Mouse (Mus musculus): ENCODE data around the gene Tspan9. TPM values are rescaled to one million over a fixed set of nuclear protein-coding genes. Genes with fewer than 3 reads are reported as not detected.

Tspan9 gene
- polyA plus RNA-seq, 1 experiment, result 312 TPM

- whole genome bisulfite sequencing, result 14% methylated on average over 10 of the region's 10 CpGs
- peaks cover 60% of the 10 kb centered on the region for H3K4me1 ChIP-seq (ENCODE audit: control insufficient read depth, insufficient read depth, low read length)
- peak; percentile 78 for DNase-seq
- TF ChIP-seq CTCF (IDR thresholded peaks at IDR 0.05; ENCODE audit: insufficient read depth, low read length) (no peak), POLR2A (IDR thresholded peaks at IDR 0.05; ENCODE audit: borderline replicate concordance, extremely low read depth, low read depth, low read length) (peak; percentile 72; the same call in 1 of the 2 replicates)
- H3K4me3 ChIP-seq (replicated peaks; ENCODE audit: extremely low read depth, low read depth, low read length), result peak overlapping the region; percentile 70
Observed at GRCm38 (mm10) chr6:128124222-128124971, 19.0 kb downstream of the Tspan9 start.

GRCm38 (mm10) chr6:128122127-128122526, 21.3 kb downstream of the Tspan9 start:
- H3K4me3 ChIP-seq (replicated peaks; ENCODE audit: extremely low read depth, low read depth, low read length), result peak overlapping the region; percentile 3
- peaks cover 51% of the 10 kb centered on the region for H3K4me1 ChIP-seq (ENCODE audit: control insufficient read depth, insufficient read depth, low read length)
- 24% methylated on average over 5 of the region's 5 CpGs for WGBS
- no peak for DNase-seq
- TF ChIP-seq POLR2A (IDR thresholded peaks at IDR 0.05; ENCODE audit: borderline replicate concordance, extremely low read depth, low read depth, low read length) (no peak), CTCF (IDR thresholded peaks at IDR 0.05; ENCODE audit: insufficient read depth, low read length) (no peak)

- no peak overlapping the region for H3K4me3 ChIP-seq (replicated peaks; ENCODE audit: extremely low read depth, low read depth, low read length)
- DNase-seq, result peak; percentile 67
- 46% methylated on average over 5 of the region's 5 CpGs for WGBS
- TF ChIP-seq POLR2A (IDR thresholded peaks at IDR 0.05; ENCODE audit: borderline replicate concordance, extremely low read depth, low read depth, low read length), result no peak
- TF ChIP-seq CTCF (IDR thresholded peaks at IDR 0.05; ENCODE audit: insufficient read depth, low read length), result no peak
- H3K4me1 ChIP-seq (ENCODE audit: control insufficient read depth, insufficient read depth, low read length), result peaks cover 52% of the 10 kb centered on the region
Observed at GRCm38 (mm10) chr6:128121691-128122090, 21.7 kb downstream of the Tspan9 start.

GRCm38 (mm10) chr6:128120806-128121205, 22.6 kb downstream of the Tspan9 start:
- WGBS, result 82% methylated on average over 12 of the region's 12 CpGs
- DNase-seq, result no peak
- Histone ChIP-seq H3K4me3 (replicated peaks; ENCODE audit: extremely low read depth, low read depth, low read length) (no peak overlapping the region), H3K4me1 (ENCODE audit: control insufficient read depth, insufficient read depth, low read length) (peaks cover 57% of the 10 kb centered on the region)
- TF ChIP-seq CTCF (IDR thresholded peaks at IDR 0.05; ENCODE audit: insufficient read depth, low read length), result no peak
- TF ChIP-seq POLR2A (IDR thresholded peaks at IDR 0.05; ENCODE audit: borderline replicate concordance, extremely low read depth, low read depth, low read length), result no peak

- no peak for DNase-seq
- 90% methylated on average over 7 of the region's 7 CpGs for WGBS
- peaks cover 52% of the 10 kb centered on the region for H3K4me1 ChIP-seq (ENCODE audit: control insufficient read depth, insufficient read depth, low read length)
- no peak for TF ChIP-seq CTCF (IDR thresholded peaks at IDR 0.05; ENCODE audit: insufficient read depth, low read length)
- no peak for TF ChIP-seq POLR2A (IDR thresholded peaks at IDR 0.05; ENCODE audit: borderline replicate concordance, extremely low read depth, low read depth, low read length)
- no peak overlapping the region for H3K4me3 ChIP-seq (replicated peaks; ENCODE audit: extremely low read depth, low read depth, low read length)
Observed at GRCm38 (mm10) chr6:128118670-128119230, 24.6 kb downstream of the Tspan9 start.

- Histone ChIP-seq H3K4me1 (ENCODE audit: control insufficient read depth, insufficient read depth, low read length) (peaks cover 41% of the 10 kb centered on the region), H3K4me3 (replicated peaks; ENCODE audit: extremely low read depth, low read depth, low read length) (no peak overlapping the region)
- DNase-seq, result no peak
- no peak for TF ChIP-seq CTCF (IDR thresholded peaks at IDR 0.05; ENCODE audit: insufficient read depth, low read length)
- no peak for TF ChIP-seq POLR2A (IDR thresholded peaks at IDR 0.05; ENCODE audit: borderline replicate concordance, extremely low read depth, low read depth, low read length)
- WGBS, result 66% methylated on average over 10 of the region's 10 CpGs
Observed at GRCm38 (mm10) chr6:128116836-128117542, 26.4 kb downstream of the Tspan9 start.

- no peak overlapping the region for H3K4me3 ChIP-seq (replicated peaks; ENCODE audit: extremely low read depth, low read depth, low read length)
- TF ChIP-seq CTCF (IDR thresholded peaks at IDR 0.05; ENCODE audit: insufficient read depth, low read length), result no peak
- TF ChIP-seq POLR2A (IDR thresholded peaks at IDR 0.05; ENCODE audit: borderline replicate concordance, extremely low read depth, low read depth, low read length), result no peak
- H3K4me1 ChIP-seq (ENCODE audit: control insufficient read depth, insufficient read depth, low read length), result peaks cover 43% of the 10 kb centered on the region
- no peak for DNase-seq
- WGBS, result 50% methylated on average over 2 of the region's 2 CpGs
Observed at GRCm38 (mm10) chr6:128116344-128116743, 27.1 kb downstream of the Tspan9 start.

- TF ChIP-seq POLR2A (IDR thresholded peaks at IDR 0.05; ENCODE audit: borderline replicate concordance, extremely low read depth, low read depth, low read length) (no peak), CTCF (IDR thresholded peaks at IDR 0.05; ENCODE audit: insufficient read depth, low read length) (no peak)
- 76% methylated on average over 6 of the region's 6 CpGs for WGBS
- no peak for DNase-seq
- H3K4me3 ChIP-seq (replicated peaks; ENCODE audit: extremely low read depth, low read depth, low read length), result no peak overlapping the region
- H3K4me1 ChIP-seq (ENCODE audit: control insufficient read depth, insufficient read depth, low read length), result peaks cover 35% of the 10 kb centered on the region
Observed at GRCm38 (mm10) chr6:128115121-128115520, 28.3 kb downstream of the Tspan9 start.

- TF ChIP-seq CTCF (IDR thresholded peaks at IDR 0.05; ENCODE audit: insufficient read depth, low read length) (no peak), POLR2A (IDR thresholded peaks at IDR 0.05; ENCODE audit: borderline replicate concordance, extremely low read depth, low read depth, low read length) (no peak)
- H3K4me1 ChIP-seq (ENCODE audit: control insufficient read depth, insufficient read depth, low read length), result peaks cover 41% of the 10 kb centered on the region
- no peak overlapping the region for H3K4me3 ChIP-seq (replicated peaks; ENCODE audit: extremely low read depth, low read depth, low read length)
- no peak for DNase-seq
- 57% methylated on average over 3 of the region's 3 CpGs for WGBS
Observed at GRCm38 (mm10) chr6:128112605-128113004, 30.8 kb downstream of the Tspan9 start.
